Mouse (Mus musculus) gastrocnemius, postnatal 36 days (tissue): ENCODE data around the gene Pnmal2. TPM values are rescaled to one million over a fixed set of nuclear protein-coding genes. Genes with fewer than 3 reads are reported as not detected.
"Not testable (repeated sequence)": the region's sequence is repeated elsewhere in the genome, so short reads cannot be mapped to it uniquely, and the experiment has no call there.

ENCODE experiments used
- DNase-seq, 2 experiments: peaks; one replicate each; pipeline ENCODE4 v3.0.0; 2022
- intact Hi-C: fragments of 180-260 bp; cut with DNase I; formaldehyde crosslinking; loops from one replicate; pipeline ENCODE4 v1.15.1; 2025
- total RNA-seq, 2 experiments: library from RNA; stranded (reverse); gene quantifications; 2 replicates each; pipeline ENCODE4 v1.2.3; 2021

Pnmal2 gene
- total RNA-seq, 2 experiments from 2014 or later: 1.5 to 2.2 TPM

- intact Hi-C loops: no loop called here
- DNase-seq: no peak
Observed at GRCm38 (mm10) chr7:16938117-16938791, 6.2 kb upstream of the Pnmal2 start.

GRCm38 (mm10) chr7:16940292-16940691 lies 4.2 kb upstream of the Pnmal2 start:
- no peak for DNase-seq
- intact Hi-C loops: no loop called here

- no peak for DNase-seq
- intact Hi-C loops: no loop called here
Observed at GRCm38 (mm10) chr7:16942861-16943260, 1.6 kb upstream of the Pnmal2 start.

- intact Hi-C loops: no loop called here
- no peak for DNase-seq
Observed at GRCm38 (mm10) chr7:16944808-16945315, 380 bp downstream of the Pnmal2 start.

- intact Hi-C loops: no loop called here
- DNase-seq: no peak
Observed at GRCm38 (mm10) chr7:16945419-16945818, 937 bp downstream of the Pnmal2 start.

GRCm38 (mm10) chr7:16946441-16947348 lies 2.2 kb downstream of the Pnmal2 start:
- intact Hi-C loops: no loop called here
- DNase-seq: peak in 1 of 2 experiments; percentile 28

GRCm38 (mm10) chr7:16947349-16947895 lies 2.9 kb downstream of the Pnmal2 start:
- intact Hi-C loops: no loop called here
- DNase-seq: no peak

GRCm38 (mm10) chr7:16947959-16948361 lies 3.5 kb downstream of the Pnmal2 start:
- peak in 1 of 2 experiments; percentile 23 for DNase-seq
- intact Hi-C loops: no loop called here

- intact Hi-C loops: no loop called here
- DNase-seq: no peak
Observed at GRCm38 (mm10) chr7:16948923-16949458, 4.5 kb downstream of the Pnmal2 start.

GRCm38 (mm10) chr7:16949908-16950841 lies 5.7 kb downstream of the Pnmal2 start:
- peak; percentile 63 to 72 for DNase-seq
- intact Hi-C loops: loop anchor here (1.0 to 2.0 kb wide), 2 partner anchors 17 to 117 kb away; no protein-coding TSS in a partner anchor

- intact Hi-C loops: loop anchor here (1.0 to 2.0 kb wide), 3 partner anchors 18 to 116 kb away; no protein-coding TSS in a partner anchor
- DNase-seq: peak; percentile 61 to 77
Observed at GRCm38 (mm10) chr7:16950861-16951635, 6.6 kb downstream of the Pnmal2 start.

- DNase-seq, intact Hi-C loops: not testable (repeated sequence)
Observed at GRCm38 (mm10) chr7:16953776-16954175, 9.3 kb downstream of the Pnmal2 start.

GRCm38 (mm10) chr7:16955712-16956111 lies 11.2 kb downstream of the Pnmal2 start:
- no peak for DNase-seq
- intact Hi-C loops: no loop called here

GRCm38 (mm10) chr7:16956410-16957265 lies 12.2 kb downstream of the Pnmal2 start:
- DNase-seq: no peak
- intact Hi-C loops: no loop called here

- intact Hi-C loops: no loop called here
- no peak for DNase-seq
Observed at GRCm38 (mm10) chr7:16959539-16960187, 15.2 kb downstream of the Pnmal2 start, which contains the start of gene Pnmal1. Gene Pnmal1 (plus strand): TSS chr7:16959679.

GRCm38 (mm10) chr7:16961678-16962077 lies 17.2 kb downstream of the Pnmal2 start:
- no peak for DNase-seq
- intact Hi-C loops: no loop called here

- intact Hi-C loops: no loop called here
- DNase-seq: no peak
Observed at GRCm38 (mm10) chr7:16968414-16968813, 23.9 kb downstream of the Pnmal2 start.
